Mouse (Mus musculus): ENCODE results near the gene Tpd52l2. TPM values are rescaled to one million over a fixed set of nuclear protein-coding genes. Genes with fewer than 3 reads are reported as not detected.

Tpd52l2 gene
- polyA plus RNA-seq, 1 experiment, result 144 TPM

DNA sequence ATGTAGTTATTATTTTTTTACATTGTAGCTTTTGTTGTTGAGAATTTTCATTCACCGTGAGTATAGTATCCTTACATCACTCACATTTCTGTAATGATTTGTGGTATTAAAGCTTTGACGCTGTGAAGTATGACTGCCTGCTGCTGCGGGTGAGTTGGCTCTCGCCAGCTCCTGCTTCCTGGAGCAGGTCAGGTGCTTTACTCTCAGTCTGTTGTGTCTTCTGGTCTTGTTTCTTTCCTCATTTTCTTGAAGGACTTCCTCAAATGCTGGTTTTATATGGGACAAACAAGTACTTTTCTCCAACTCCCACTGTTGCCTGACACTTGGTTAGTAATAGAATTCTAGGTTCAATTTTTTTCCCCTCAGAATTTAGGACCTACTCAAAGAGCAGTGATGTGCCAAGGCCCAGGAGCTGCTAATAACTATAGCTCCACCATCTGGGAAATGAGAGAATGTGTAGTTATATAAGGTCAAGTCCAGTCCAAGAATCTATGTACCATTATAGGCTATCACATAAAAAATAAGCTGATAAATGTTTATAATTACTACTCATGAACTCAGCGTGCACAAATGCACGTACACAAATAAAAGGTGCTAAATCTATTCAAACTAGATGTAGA lies 44.9 kb downstream of the Tpd52l2 start:
- TF ChIP-seq EP300 (IDR thresholded peaks at IDR 0.05; ENCODE audit: insufficient read depth, low read depth, low read length) (no peak), POLR2A (IDR thresholded peaks at IDR 0.05; ENCODE audit: insufficient read depth, low read length) (no peak), CTCF (IDR thresholded peaks at IDR 0.05; ENCODE audit: low read depth, low read length) (no peak)
- H3K4me1 ChIP-seq (ENCODE audit: control insufficient read depth, insufficient read depth, low read length), result no peaks in the 10 kb centered on the region
- peaks cover 9% of the 10 kb centered on the region for H3K36me3 ChIP-seq (ENCODE audit: control insufficient read depth, insufficient read depth, low read length, poor library complexity, severe bottlenecking)
- H3K4me3 ChIP-seq (ENCODE audit: low read depth, low read length), result no peak overlapping the region
- H3K9ac ChIP-seq (ENCODE audit: low read depth, poor library complexity, severe bottlenecking), result no peak overlapping the region
- H3K27ac ChIP-seq (ENCODE audit: insufficient read depth, low read length), result no peak overlapping the region
- H3K27me3 ChIP-seq (ENCODE audit: control insufficient read depth, insufficient read depth, low read length, poor library complexity, severe bottlenecking), result no peaks in the 10 kb centered on the region
- H3K9me3 ChIP-seq (replicated peaks; ENCODE audit: control insufficient read depth, insufficient read depth, low read length, poor library complexity, severe bottlenecking), result no peaks in the 10 kb centered on the region

DNA sequence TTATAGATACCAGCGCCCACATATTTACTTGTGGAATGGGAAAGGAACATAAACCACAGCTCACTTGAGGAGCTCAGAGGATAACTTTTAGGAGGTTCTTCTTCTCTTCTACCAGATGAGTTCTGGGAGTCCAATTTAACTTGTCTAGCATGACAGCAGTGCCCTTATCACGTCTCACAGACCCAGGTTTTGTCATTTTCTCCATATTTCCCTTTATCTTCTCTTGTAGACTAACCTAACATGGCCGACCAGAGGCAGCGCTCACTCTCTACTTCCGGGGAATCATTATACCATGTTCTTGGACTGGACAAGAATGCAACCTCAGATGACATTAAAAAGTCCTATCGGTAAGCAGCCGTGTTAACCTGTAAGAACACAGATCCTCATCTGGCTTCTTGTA lies 49.2 kb downstream of the Tpd52l2 start:
- Histone ChIP-seq H3K4me3 (ENCODE audit: low read depth, low read length) (no peak overlapping the region), H3K36me3 (ENCODE audit: control insufficient read depth, insufficient read depth, low read length, poor library complexity, severe bottlenecking) (peaks cover 41% of the 10 kb centered on the region)
- TF ChIP-seq CTCF (IDR thresholded peaks at IDR 0.05; ENCODE audit: low read depth, low read length), result no peak
- no peak for TF ChIP-seq POLR2A (IDR thresholded peaks at IDR 0.05; ENCODE audit: insufficient read depth, low read length)
- TF ChIP-seq EP300 (IDR thresholded peaks at IDR 0.05; ENCODE audit: insufficient read depth, low read depth, low read length), result no peak

DNA sequence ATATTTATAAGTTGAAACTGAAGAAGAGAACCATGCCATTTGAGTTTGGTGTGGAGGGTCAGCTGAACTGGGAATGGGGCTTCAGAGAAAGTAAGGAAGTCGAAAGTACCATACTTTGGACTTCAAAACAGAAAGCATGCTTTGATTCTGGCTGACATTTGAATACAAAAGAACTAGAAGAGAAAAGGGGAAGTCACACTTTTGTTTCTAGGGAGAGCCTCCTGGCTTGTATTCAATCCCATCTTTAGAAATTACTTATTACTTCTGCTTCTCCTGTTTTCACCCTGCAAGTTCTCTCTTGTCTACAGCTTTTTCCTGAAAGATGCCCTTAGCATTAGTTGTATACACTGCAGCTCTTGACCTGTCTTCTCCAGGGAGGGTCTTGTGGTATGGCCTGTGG lies 51.3 kb downstream of the Tpd52l2 start:
- Histone ChIP-seq H3K9me3 (replicated peaks; ENCODE audit: control insufficient read depth, insufficient read depth, low read length, poor library complexity, severe bottlenecking) (no peaks in the 10 kb centered on the region), H3K9ac (ENCODE audit: low read depth, poor library complexity, severe bottlenecking) (no peak overlapping the region), H3K27me3 (ENCODE audit: control insufficient read depth, insufficient read depth, low read length, poor library complexity, severe bottlenecking) (no peaks in the 10 kb centered on the region), H3K4me1 (ENCODE audit: control insufficient read depth, insufficient read depth, low read length) (no peaks in the 10 kb centered on the region), H3K27ac (ENCODE audit: insufficient read depth, low read length) (no peak overlapping the region), H3K36me3 (ENCODE audit: control insufficient read depth, insufficient read depth, low read length, poor library complexity, severe bottlenecking) (peaks cover 51% of the 10 kb centered on the region), H3K4me3 (ENCODE audit: low read depth, low read length) (no peak overlapping the region)
- TF ChIP-seq CTCF (IDR thresholded peaks at IDR 0.05; ENCODE audit: low read depth, low read length) (no peak), POLR2A (IDR thresholded peaks at IDR 0.05; ENCODE audit: insufficient read depth, low read length) (no peak), EP300 (IDR thresholded peaks at IDR 0.05; ENCODE audit: insufficient read depth, low read depth, low read length) (no peak)

More for the DNA sequence above, 49.2 kb downstream of the Tpd52l2 start:
- H3K9ac ChIP-seq (ENCODE audit: low read depth, poor library complexity, severe bottlenecking), result no peak overlapping the region
- H3K9me3 ChIP-seq (replicated peaks; ENCODE audit: control insufficient read depth, insufficient read depth, low read length, poor library complexity, severe bottlenecking), result no peaks in the 10 kb centered on the region
- H3K27me3 ChIP-seq (ENCODE audit: control insufficient read depth, insufficient read depth, low read length, poor library complexity, severe bottlenecking), result no peaks in the 10 kb centered on the region
- H3K27ac ChIP-seq (ENCODE audit: insufficient read depth, low read length), result no peak overlapping the region
- no peaks in the 10 kb centered on the region for H3K4me1 ChIP-seq (ENCODE audit: control insufficient read depth, insufficient read depth, low read length)

DNA sequence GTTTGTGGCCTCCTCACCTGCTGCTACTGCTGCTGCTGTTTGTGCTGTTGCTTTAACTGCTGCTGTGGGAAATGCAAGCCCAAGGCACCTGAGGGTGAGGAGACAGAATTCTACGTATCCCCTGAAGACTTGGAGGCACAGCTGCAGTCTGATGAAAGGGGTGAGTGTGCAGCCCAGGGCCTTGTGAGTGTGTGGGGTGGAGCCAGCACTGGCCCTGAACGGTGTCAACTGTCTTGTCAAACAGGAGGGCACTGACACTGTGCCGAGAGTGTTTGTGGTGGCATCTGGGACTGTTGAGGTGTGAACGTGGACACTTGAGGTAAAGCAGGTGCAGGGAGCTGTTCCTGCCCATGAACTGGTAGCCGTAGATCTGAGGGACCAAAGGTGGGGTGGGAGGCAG lies 51.7 kb downstream of the Tpd52l2 start:
- no peaks in the 10 kb centered on the region for H3K9me3 ChIP-seq (replicated peaks; ENCODE audit: control insufficient read depth, insufficient read depth, low read length, poor library complexity, severe bottlenecking)

DNA sequence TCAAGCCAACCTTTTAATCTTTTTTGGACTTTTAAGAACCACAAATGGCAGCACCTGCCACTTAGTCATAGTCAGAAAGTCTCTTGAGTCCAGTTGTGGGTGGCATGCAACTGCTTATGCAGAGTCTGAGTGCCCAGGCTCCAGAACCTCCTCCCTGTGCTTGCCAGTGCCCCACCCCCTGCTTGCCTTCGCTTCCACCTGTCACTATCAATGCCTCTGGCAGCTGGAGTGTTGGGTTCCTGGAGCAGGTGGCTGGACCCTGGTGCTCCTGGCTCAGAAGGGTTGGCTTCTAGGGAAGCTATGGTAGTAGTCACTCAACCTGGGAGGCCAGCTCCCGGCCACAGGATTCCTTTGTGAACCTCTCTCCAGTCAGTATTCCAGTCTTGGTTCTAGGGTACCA lies 53.3 kb downstream of the Tpd52l2 start:
- TF ChIP-seq CTCF (IDR thresholded peaks at IDR 0.05; ENCODE audit: low read depth, low read length) (no peak), EP300 (IDR thresholded peaks at IDR 0.05; ENCODE audit: insufficient read depth, low read depth, low read length) (no peak), POLR2A (IDR thresholded peaks at IDR 0.05; ENCODE audit: insufficient read depth, low read length) (no peak)
- H3K4me1 ChIP-seq (ENCODE audit: control insufficient read depth, insufficient read depth, low read length), result no peaks in the 10 kb centered on the region
- H3K27me3 ChIP-seq (ENCODE audit: control insufficient read depth, insufficient read depth, low read length, poor library complexity, severe bottlenecking), result no peaks in the 10 kb centered on the region
- H3K9me3 ChIP-seq (replicated peaks; ENCODE audit: control insufficient read depth, insufficient read depth, low read length, poor library complexity, severe bottlenecking), result no peaks in the 10 kb centered on the region
- H3K36me3 ChIP-seq (ENCODE audit: control insufficient read depth, insufficient read depth, low read length, poor library complexity, severe bottlenecking), result peaks cover 51% of the 10 kb centered on the region
- H3K9ac ChIP-seq (ENCODE audit: low read depth, poor library complexity, severe bottlenecking), result no peak overlapping the region
- H3K27ac ChIP-seq (ENCODE audit: insufficient read depth, low read length), result no peak overlapping the region
- H3K4me3 ChIP-seq (ENCODE audit: low read depth, low read length), result no peak overlapping the region

More for the DNA sequence above, 51.7 kb downstream of the Tpd52l2 start:
- Histone ChIP-seq H3K9ac (ENCODE audit: low read depth, poor library complexity, severe bottlenecking) (no peak overlapping the region), H3K27ac (ENCODE audit: insufficient read depth, low read length) (no peak overlapping the region), H3K4me1 (ENCODE audit: control insufficient read depth, insufficient read depth, low read length) (no peaks in the 10 kb centered on the region), H3K27me3 (ENCODE audit: control insufficient read depth, insufficient read depth, low read length, poor library complexity, severe bottlenecking) (no peaks in the 10 kb centered on the region), H3K36me3 (ENCODE audit: control insufficient read depth, insufficient read depth, low read length, poor library complexity, severe bottlenecking) (peaks cover 51% of the 10 kb centered on the region), H3K4me3 (ENCODE audit: low read depth, low read length) (no peak overlapping the region)
- no peak for TF ChIP-seq CTCF (IDR thresholded peaks at IDR 0.05; ENCODE audit: low read depth, low read length)
- no peak for TF ChIP-seq EP300 (IDR thresholded peaks at IDR 0.05; ENCODE audit: insufficient read depth, low read depth, low read length)
- TF ChIP-seq POLR2A (IDR thresholded peaks at IDR 0.05; ENCODE audit: insufficient read depth, low read length), result no peak

DNA sequence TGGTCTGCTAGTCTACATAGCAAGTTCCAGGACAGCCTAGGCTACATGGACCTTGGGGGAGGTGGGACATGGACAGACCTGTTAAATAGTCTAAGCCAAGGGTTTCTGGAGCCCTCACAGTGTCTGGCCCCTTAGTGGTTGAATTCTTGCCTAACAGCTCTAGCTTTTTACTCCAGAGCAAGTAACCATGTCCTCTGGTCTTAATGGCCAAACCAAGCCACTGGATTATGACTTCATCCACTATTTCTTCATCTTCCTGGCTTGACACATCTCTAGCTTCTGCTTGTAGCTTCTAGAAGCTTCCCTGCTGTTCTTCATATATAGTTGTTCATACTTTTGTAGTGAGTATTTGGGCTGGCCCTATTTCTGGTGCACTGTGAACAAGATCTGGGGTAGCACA lies 56.8 kb downstream of the Tpd52l2 start:
- no peak overlapping the region for H3K4me3 ChIP-seq (ENCODE audit: low read depth, low read length)
- no peak for TF ChIP-seq EP300 (IDR thresholded peaks at IDR 0.05; ENCODE audit: insufficient read depth, low read depth, low read length)
- no peak for TF ChIP-seq CTCF (IDR thresholded peaks at IDR 0.05; ENCODE audit: low read depth, low read length)
- TF ChIP-seq POLR2A (IDR thresholded peaks at IDR 0.05; ENCODE audit: insufficient read depth, low read length), result no peak
- no peaks in the 10 kb centered on the region for H3K9me3 ChIP-seq (replicated peaks; ENCODE audit: control insufficient read depth, insufficient read depth, low read length, poor library complexity, severe bottlenecking)
- peaks cover 29% of the 10 kb centered on the region for H3K36me3 ChIP-seq (ENCODE audit: control insufficient read depth, insufficient read depth, low read length, poor library complexity, severe bottlenecking)
- H3K27ac ChIP-seq (ENCODE audit: insufficient read depth, low read length), result no peak overlapping the region
- no peaks in the 10 kb centered on the region for H3K27me3 ChIP-seq (ENCODE audit: control insufficient read depth, insufficient read depth, low read length, poor library complexity, severe bottlenecking)
- no peak overlapping the region for H3K9ac ChIP-seq (ENCODE audit: low read depth, poor library complexity, severe bottlenecking)
- no peaks in the 10 kb centered on the region for H3K4me1 ChIP-seq (ENCODE audit: control insufficient read depth, insufficient read depth, low read length)

All from ES-Bruce4 (cell line).